Mouse (Mus musculus) urinary bladder, postnatal 36 days (tissue): ENCODE measurements around the gene Zfp787.
"Not testable (repeated sequence)": the region's sequence is repeated elsewhere in the genome, so short reads cannot be mapped to it uniquely, and the experiment has no call there.

Source experiments
- DNase-seq, 2 experiments: peaks; one replicate each; pipeline ENCODE4 v3.0.0; 2022; ENCODE audit warnings: low spot score in 2 of 2, mixed read lengths in 1 of 2

Gene Zfp787

GRCm38 (mm10) chr7:6155901-6156411, at the start of gene Zfp787:
TSS of gene Zfp787 (minus strand) at chr7:6155997.
- peak; percentile 94 to 95 for DNase-seq

DNA sequence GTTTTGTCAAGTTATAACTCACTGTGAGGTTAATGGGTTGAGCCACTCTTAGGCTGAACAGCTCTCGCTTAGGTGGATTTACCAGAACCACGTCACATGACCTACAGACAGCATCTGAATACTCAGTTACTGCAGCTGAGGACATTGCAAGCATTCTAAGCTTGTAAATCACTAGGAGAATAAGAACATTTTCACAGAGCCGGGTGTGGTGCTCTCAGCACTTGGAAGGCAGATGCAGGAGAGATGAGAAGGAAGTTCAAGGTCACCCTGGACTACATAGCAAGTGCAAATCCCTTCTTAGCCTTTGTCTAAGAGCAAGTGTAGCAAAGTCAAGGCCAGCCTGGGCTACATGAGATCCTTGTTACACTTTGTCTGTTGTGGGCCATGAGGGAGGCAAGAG, 48.4 kb upstream of the Zfp787 start:
- no peak for DNase-seq

DNA sequence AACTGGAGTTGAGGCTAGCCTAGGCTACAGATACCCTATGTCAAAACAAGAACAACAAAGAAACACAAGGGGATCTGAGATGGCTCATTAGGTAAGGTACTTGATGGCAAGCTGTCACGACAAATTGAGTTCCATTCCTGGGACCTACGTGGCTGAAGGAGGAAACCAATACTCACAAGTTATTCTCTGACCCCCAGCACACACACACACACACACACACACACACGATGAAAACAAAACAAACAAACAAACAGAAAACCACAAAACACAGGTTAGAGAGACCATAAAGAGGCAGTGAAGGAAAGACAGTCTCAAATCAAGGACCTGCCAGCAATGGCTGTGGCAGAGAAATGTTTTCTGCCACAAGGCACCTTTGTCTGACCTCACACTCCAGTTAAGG, 41.0 kb upstream of the Zfp787 start, which contains the start of gene Galp:
TSS of gene Galp (plus strand) at position 301 of the 400 bp plus-strand sequence.
- DNase-seq: no peak

- DNase-seq: no peak
Observed at GRCm38 (mm10) chr7:6195777-6196176, 40.0 kb upstream of the Zfp787 start.

- peak; percentile 24 to 33 for DNase-seq
Observed at GRCm38 (mm10) chr7:6194129-6194528, 38.3 kb upstream of the Zfp787 start.

DNA sequence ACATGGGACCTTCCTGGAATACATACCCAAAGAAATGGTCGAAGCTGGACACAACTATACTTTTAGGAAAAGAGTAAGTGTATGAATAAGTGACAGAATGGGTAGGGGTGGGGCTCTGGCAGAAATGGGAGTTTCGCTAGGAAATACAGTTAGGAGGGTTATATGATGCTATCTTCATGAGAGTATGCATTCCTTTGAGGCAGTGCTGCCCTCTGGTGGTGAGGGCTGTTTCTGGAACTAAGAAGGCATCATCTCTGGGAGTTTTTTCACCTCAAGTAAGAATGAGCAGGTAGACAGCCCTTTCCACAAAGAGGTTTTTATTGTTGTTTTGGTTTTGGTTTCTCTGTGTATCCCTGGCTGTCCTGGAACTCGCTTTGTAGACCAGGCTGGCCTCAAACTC, 35.6 kb upstream of the Zfp787 start:
- DNase-seq: peak; percentile 57 to 75

- DNase-seq: no peak
Observed at GRCm38 (mm10) chr7:6189542-6189941, 33.7 kb upstream of the Zfp787 start.

DNA sequence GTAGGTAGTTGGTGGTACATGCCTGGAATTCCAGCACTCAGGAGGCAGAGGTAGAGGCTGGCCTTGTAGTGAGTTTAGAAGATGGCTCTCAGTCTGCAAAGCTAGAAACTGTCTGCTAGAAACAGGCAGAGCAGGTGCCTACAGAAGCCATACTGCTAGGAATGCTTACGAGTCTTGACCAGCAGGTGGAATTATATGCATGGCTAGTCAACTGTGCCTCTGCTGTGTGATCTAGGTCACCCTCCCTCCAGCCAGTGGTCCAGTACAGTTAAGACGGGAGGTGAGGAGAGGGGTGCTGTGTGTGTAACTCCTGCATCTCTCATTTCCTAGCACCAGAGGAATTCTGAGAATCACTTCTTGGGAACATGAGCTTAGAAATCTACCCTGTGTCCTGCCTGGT, 31.0 kb upstream of the Zfp787 start:
- no peak for DNase-seq

- no peak for DNase-seq
Observed at GRCm38 (mm10) chr7:6186176-6186575, 30.4 kb upstream of the Zfp787 start.

DNA sequence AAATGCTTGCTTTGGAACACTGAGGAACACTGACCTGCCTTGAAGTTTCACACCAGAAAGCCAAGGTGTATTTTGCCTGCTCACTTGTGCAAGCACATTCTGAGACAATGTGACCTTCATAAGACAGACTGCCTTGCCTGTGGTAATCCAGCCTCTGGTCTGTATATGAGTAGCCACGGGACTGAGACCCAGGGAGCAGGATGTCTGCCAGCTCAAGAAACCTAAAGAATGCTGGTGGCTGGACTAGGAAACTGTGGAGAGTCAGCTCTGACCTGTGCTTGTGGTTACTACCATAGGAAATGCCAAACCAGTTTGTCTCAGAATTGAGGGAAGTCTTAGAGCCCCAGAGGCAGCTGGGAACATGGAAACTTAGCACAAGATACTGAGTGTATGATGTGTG, 29.6 kb upstream of the Zfp787 start:
- no peak for DNase-seq

- DNase-seq: no peak
Observed at GRCm38 (mm10) chr7:6184521-6184920, 28.7 kb upstream of the Zfp787 start.

DNA sequence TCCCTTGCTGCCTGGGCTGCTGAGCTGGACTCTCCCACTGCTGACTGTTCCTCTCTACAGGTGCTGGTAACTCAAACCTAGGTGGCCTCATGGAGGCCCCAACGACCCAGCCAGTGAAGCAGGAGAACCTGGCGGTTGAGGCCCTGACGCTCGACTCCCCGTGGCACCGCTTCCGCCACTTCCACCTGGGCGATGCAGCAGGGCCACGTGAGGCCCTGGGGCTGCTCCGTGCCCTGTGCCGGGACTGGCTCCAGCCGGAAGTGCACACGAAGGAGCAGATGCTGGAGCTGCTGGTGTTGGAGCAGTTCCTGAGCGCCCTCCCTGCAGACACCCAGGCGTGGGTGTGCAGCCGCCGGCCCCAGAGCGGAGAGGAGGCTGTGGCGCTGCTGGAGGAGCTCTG, 28.0 kb upstream of the Zfp787 start:
- DNase-seq: no peak

GRCm38 (mm10) chr7:6182882-6183281, 27.1 kb upstream of the Zfp787 start:
- DNase-seq: no peak

DNA sequence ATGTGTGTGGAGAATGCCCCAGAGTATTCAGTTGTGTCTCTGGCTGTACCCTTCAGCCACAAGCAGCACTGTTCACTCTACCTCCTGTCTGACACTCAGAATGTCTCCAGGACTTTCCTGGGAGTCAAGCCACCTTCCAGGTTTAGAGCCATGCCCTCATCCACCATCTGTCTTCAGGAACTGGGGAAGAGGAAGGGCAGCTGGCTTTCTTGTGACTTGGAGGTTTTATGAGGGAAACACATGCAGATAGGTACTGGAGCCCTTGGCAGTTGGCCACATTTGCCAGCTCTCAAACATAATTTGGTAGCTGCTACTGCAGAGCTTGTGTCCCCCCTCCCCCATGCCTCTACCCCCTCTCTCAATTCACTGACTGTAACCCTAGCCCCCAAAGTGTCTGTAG, 23.2 kb upstream of the Zfp787 start:
- DNase-seq: no peak

DNA sequence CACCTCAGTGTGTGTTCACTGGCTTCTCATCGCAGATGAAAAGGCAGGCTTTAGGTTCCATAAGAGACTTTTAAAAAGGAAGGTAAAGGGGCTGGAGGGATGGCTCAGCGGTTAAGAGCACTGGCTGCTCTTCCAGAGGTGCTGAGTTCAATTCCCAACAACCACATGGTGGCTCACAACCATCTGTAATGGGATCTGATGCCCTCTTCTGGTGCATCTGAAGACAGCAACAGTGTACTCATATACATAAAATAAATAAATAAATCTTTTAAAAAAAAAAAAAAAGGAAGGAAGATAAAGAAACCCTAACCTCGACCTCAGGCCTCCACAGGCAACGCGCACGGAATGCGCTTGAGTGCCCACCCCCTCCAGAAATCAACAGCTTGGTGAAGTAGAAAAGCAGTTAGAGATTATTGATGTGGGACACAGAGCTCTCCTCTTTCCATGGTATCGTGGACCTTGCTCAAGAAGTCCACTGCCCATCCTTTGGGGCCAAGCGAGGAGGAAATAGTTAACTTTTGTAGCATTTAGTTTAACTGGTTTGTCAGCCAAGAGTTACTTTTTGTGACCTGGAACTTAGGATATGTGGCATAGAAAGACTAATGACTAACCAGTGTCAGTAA, 18.7 kb upstream of the Zfp787 start:
- not testable (repeated sequence) for DNase-seq

GRCm38 (mm10) chr7:6173872-6174271, 18.1 kb upstream of the Zfp787 start:
- DNase-seq: no peak

- no peak for DNase-seq
Observed at GRCm38 (mm10) chr7:6172674-6173244, 17.0 kb upstream of the Zfp787 start.

GRCm38 (mm10) chr7:6172006-6172649, 16.3 kb upstream of the Zfp787 start, which contains the start of gene Zfp444:
TSS of gene Zfp444 (plus strand) at chr7:6172226.
- peak; percentile 97 for DNase-seq

DNA sequence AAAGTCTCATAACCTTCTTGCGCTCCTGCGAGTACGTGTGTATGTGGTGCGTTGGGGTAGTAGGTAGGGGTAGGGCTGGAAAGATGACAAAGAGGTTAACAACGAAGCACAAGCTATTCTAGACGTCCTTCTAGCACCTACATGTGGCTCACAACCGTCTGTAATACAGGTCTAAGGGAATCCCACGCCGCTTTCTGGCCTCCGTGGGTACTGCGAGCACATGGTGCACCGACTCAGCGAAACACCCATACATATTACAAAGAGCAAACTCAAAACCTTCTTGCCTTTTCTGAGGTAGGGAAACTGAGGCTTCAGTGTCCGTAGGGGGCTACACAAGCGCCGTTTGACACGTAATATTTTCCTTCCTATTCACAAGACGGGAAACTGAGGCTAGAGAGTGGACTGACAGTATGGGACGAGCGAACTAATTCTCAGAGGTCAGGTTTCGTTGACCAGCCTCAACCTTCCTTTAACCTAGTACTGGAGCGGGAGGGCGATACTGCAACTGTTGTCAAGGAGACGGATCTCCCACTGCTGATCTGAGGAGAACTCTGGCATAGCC, 15.7 kb upstream of the Zfp787 start:
- DNase-seq: peak; percentile 63 to 64

GRCm38 (mm10) chr7:6170871-6171270, 15.1 kb upstream of the Zfp787 start:
- no peak for DNase-seq

- DNase-seq: no peak
Observed at GRCm38 (mm10) chr7:6170391-6170790, 14.6 kb upstream of the Zfp787 start.

- DNase-seq: peak in 1 of 2 experiments; percentile 48
Observed at GRCm38 (mm10) chr7:6169403-6169802, 13.6 kb upstream of the Zfp787 start.

GRCm38 (mm10) chr7:6164671-6165070, 8.9 kb upstream of the Zfp787 start:
- no peak for DNase-seq
